Mouse (Mus musculus): ENCODE measurements at regions not wholly inside any gene's neighbourhood (a gene's known extent, or its start where the extent isn't known, plus 50 kb on each side); places are given as distances from the start of the nearest gene placed in this dataset.

GRCm38 (mm10) chr3:49009211-49009967 lies 747.7 kb downstream of the Pcdh18 start:
- DNase-seq (ENCODE audit: low spot score) (peak; percentile 20), ATAC-seq (ENCODE audit: insufficient read depth, low read depth) (no peak)
- 75% methylated on average over 6 of the region's 6 CpGs for WGBS
- Histone ChIP-seq H3K9ac (replicated peaks; ENCODE audit: low read depth, low read length) (no peak overlapping the region), H3K36me3 (replicated peaks; ENCODE audit: control insufficient read depth, insufficient read depth, low read length) (no peaks in the 10 kb centered on the region), H3K4me1 (ENCODE audit: control insufficient read depth, insufficient read depth) (no peaks in the 10 kb centered on the region), H3K4me3 (ENCODE audit: low read depth, low read length) (no peak overlapping the region), H3K27ac (ENCODE audit: low read depth) (no peak overlapping the region), H3K27me3 (ENCODE audit: control insufficient read depth, insufficient read depth, low read length) (no peaks in the 10 kb centered on the region), H3K4me2 (ENCODE audit: low read depth, low read length) (no peak overlapping the region), H3K9me3 (replicated peaks; ENCODE audit: control insufficient read depth, low read length) (no peaks in the 10 kb centered on the region)
- TF ChIP-seq EP300 (IDR thresholded peaks at IDR 0.05; ENCODE audit: low read depth) (no peak), CTCF (IDR thresholded peaks at IDR 0.05; ENCODE audit: low read depth) (no peak)

Data from heart, postnatal 0 days (tissue).